Mouse (Mus musculus): Measurements from ENCODE around the gene Arl2bp. TPM values are rescaled to one million over a fixed set of nuclear protein-coding genes. Genes with fewer than 3 reads are reported as not detected.

Arl2bp gene
- polyA plus RNA-seq, 1 experiment from 2014 or later = 79.0 TPM

DNA sequence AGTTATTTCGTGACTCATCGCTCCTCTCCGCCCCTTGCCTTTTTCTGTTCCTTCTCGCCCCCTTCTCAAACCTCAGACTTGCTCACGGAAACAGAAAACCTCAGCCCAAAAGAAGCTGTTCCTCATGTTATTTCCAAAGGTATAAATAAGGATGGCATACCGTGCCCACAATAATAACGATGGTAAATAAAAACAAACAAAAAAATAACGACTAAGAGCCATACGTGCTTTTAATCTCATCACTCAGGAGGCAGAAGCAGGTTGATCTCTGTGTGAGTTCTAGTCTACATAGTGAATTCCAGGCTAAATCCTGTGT is 38.2 kb downstream of the Arl2bp start:
- TF ChIP-seq CTCF (IDR thresholded peaks at IDR 0.05; ENCODE audit: low read depth) = no peak
- no peaks in the 10 kb centered on the region for H3K9me3 ChIP-seq (ENCODE audit: control insufficient read depth)
- H3K4me1 ChIP-seq (replicated peaks; ENCODE audit: control insufficient read depth, insufficient read depth, low read length) = no peaks in the 10 kb centered on the region
- 16% methylated on average over 9 of the region's 9 CpGs for WGBS
- ATAC-seq = no peak
- H3K4me2 ChIP-seq (replicated peaks; ENCODE audit: low read depth) = peak overlapping the region; percentile 63
- 0 out of 2 replicates have a peak overlapping the region, but pooled peaks have one; percentile 31 for H3K9ac ChIP-seq (ENCODE audit: low read depth, low read length)
- peak overlapping the region; percentile 31; the same call in 1 of the 2 replicates for H3K4me3 ChIP-seq (ENCODE audit: low read depth, low read length)
- H3K36me3 ChIP-seq (ENCODE audit: control insufficient read depth, insufficient read depth) = no peaks in the 10 kb centered on the region
- no peaks in the 10 kb centered on the region for H3K27me3 ChIP-seq (replicated peaks; ENCODE audit: control insufficient read depth, insufficient read depth, low read length)
- no peak overlapping the region for H3K27ac ChIP-seq (ENCODE audit: low read depth, low read length)

- 76% methylated on average over 10 of the region's 10 CpGs for WGBS
- H3K27me3 ChIP-seq (replicated peaks; ENCODE audit: control insufficient read depth, insufficient read depth, low read length) = no peaks in the 10 kb centered on the region
- H3K4me1 ChIP-seq (replicated peaks; ENCODE audit: control insufficient read depth, insufficient read depth, low read length) = no peaks in the 10 kb centered on the region
- H3K9ac ChIP-seq (ENCODE audit: low read depth, low read length) = no peak overlapping the region
- H3K4me2 ChIP-seq (replicated peaks; ENCODE audit: low read depth) = no peak overlapping the region
- no peak for TF ChIP-seq CTCF (IDR thresholded peaks at IDR 0.05; ENCODE audit: low read depth)
- H3K36me3 ChIP-seq (ENCODE audit: control insufficient read depth, insufficient read depth) = no peaks in the 10 kb centered on the region
- H3K27ac ChIP-seq (ENCODE audit: low read depth, low read length) = no peak overlapping the region
- H3K4me3 ChIP-seq (ENCODE audit: low read depth, low read length) = no peak overlapping the region
- H3K9me3 ChIP-seq (ENCODE audit: control insufficient read depth) = no peaks in the 10 kb centered on the region
- no peak for ATAC-seq
These were observed 39.3 kb downstream of the Arl2bp start for GRCm38 (mm10) chr8:94705581-94706245.

- Histone ChIP-seq H3K27me3 (replicated peaks; ENCODE audit: control insufficient read depth, insufficient read depth, low read length) (no peaks in the 10 kb centered on the region), H3K27ac (ENCODE audit: low read depth, low read length) (no peak overlapping the region), H3K4me3 (ENCODE audit: low read depth, low read length) (no peak overlapping the region), H3K4me2 (replicated peaks; ENCODE audit: low read depth) (no peak overlapping the region), H3K9ac (ENCODE audit: low read depth, low read length) (no peak overlapping the region), H3K4me1 (replicated peaks; ENCODE audit: control insufficient read depth, insufficient read depth, low read length) (no peaks in the 10 kb centered on the region), H3K9me3 (ENCODE audit: control insufficient read depth) (no peaks in the 10 kb centered on the region), H3K36me3 (ENCODE audit: control insufficient read depth, insufficient read depth) (no peaks in the 10 kb centered on the region)
- TF ChIP-seq CTCF (IDR thresholded peaks at IDR 0.05; ENCODE audit: low read depth) = no peak
- 66% methylated on average over 9 of the region's 9 CpGs for WGBS
- ATAC-seq = no peak
These were observed 40.5 kb downstream of the Arl2bp start for GRCm38 (mm10) chr8:94706732-94707395.

DNA sequence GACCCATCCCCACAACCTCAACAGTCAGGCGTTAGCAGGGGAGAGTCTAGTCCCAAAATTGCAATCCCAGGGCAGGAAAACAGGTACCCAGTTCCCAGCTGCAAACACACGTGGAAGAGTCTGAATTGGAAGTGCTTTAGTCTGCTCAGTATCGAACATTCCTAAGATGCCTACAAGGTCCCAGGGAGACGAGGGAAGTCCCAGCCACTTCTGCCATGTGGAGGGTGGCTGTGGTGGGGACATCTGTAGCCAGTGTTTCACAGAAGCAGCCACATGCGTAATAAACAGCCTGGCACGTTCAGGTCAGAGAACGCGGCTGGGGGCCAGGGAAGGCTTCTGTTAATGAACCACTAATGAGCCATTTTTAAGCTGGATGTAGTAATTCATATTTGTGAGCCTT is 43.9 kb downstream of the Arl2bp start:
- Histone ChIP-seq H3K9me3 (ENCODE audit: control insufficient read depth) (no peaks in the 10 kb centered on the region), H3K36me3 (ENCODE audit: control insufficient read depth, insufficient read depth) (no peaks in the 10 kb centered on the region), H3K27ac (ENCODE audit: low read depth, low read length) (no peak overlapping the region), H3K27me3 (replicated peaks; ENCODE audit: control insufficient read depth, insufficient read depth, low read length) (no peaks in the 10 kb centered on the region), H3K4me3 (ENCODE audit: low read depth, low read length) (no peak overlapping the region), H3K4me1 (replicated peaks; ENCODE audit: control insufficient read depth, insufficient read depth, low read length) (no peaks in the 10 kb centered on the region), H3K4me2 (replicated peaks; ENCODE audit: low read depth) (no peak overlapping the region), H3K9ac (ENCODE audit: low read depth, low read length) (no peak overlapping the region)
- ATAC-seq = no peak
- 55% methylated on average over 8 of the region's 8 CpGs for WGBS
- TF ChIP-seq CTCF (IDR thresholded peaks at IDR 0.05; ENCODE audit: low read depth) = no peak

DNA sequence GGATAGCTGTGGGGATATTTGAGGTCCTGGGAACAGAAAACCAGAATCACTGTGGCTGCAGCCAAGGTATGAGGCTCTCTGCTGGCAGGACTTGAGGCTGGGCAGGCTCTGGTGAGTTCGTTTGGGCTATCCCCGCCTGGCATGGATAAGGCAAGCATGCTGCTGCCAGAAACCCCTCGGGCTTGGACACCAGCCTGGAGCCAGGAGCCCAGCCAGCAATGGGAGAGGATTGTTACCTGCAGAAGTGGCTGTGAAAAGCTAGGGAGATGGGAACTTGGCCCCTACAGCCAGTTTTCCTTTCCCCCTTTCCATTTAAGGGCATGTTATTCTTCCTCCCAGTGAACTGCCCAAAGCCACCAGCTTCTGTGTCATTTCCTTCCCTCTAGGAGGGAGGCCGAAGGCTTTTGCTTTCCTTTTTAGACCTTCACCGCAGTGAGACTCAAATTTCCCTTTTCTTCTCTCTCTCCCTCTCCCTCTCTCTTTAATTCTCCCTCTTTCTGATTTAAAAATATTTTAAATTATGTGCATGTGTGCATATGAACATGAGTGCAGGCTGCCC is 44.8 kb downstream of the Arl2bp start:
- Histone ChIP-seq H3K4me3 (ENCODE audit: low read depth, low read length) (no peak overlapping the region), H3K9me3 (ENCODE audit: control insufficient read depth) (no peaks in the 10 kb centered on the region), H3K27me3 (replicated peaks; ENCODE audit: control insufficient read depth, insufficient read depth, low read length) (no peaks in the 10 kb centered on the region), H3K36me3 (ENCODE audit: control insufficient read depth, insufficient read depth) (no peaks in the 10 kb centered on the region), H3K9ac (ENCODE audit: low read depth, low read length) (no peak overlapping the region), H3K4me2 (replicated peaks; ENCODE audit: low read depth) (no peak overlapping the region), H3K27ac (ENCODE audit: low read depth, low read length) (no peak overlapping the region), H3K4me1 (replicated peaks; ENCODE audit: control insufficient read depth, insufficient read depth, low read length) (no peaks in the 10 kb centered on the region)
- no peak for ATAC-seq
- WGBS = 57% methylated on average over 5 of the region's 5 CpGs
- TF ChIP-seq CTCF (IDR thresholded peaks at IDR 0.05; ENCODE audit: low read depth) = no peak

DNA sequence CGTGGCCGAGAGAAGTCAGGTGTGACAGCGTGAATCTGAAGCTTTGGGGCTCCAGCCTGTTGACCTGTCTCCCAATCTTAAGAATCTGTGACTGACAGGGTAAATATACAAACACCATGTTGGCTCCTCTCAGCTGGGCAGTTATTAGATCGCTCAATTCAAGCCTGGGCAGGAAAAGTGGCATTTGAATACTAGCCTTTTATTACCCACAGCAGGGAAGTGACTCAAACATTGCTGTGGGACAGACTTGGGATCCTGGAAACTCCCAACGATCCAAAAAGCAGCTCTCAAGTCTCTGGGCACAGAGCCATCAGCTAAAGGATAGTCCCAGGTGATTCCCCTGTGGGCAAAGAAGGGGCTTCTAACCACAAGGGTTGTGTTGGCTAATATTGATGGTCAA is 48.2 kb downstream of the Arl2bp start:
- Histone ChIP-seq H3K9ac (ENCODE audit: low read depth, low read length) (no peak overlapping the region), H3K27ac (ENCODE audit: low read depth, low read length) (no peak overlapping the region), H3K36me3 (ENCODE audit: control insufficient read depth, insufficient read depth) (no peaks in the 10 kb centered on the region), H3K4me1 (replicated peaks; ENCODE audit: control insufficient read depth, insufficient read depth, low read length) (no peaks in the 10 kb centered on the region), H3K4me2 (replicated peaks; ENCODE audit: low read depth) (no peak overlapping the region), H3K4me3 (ENCODE audit: low read depth, low read length) (no peak overlapping the region), H3K27me3 (replicated peaks; ENCODE audit: control insufficient read depth, insufficient read depth, low read length) (no peaks in the 10 kb centered on the region), H3K9me3 (ENCODE audit: control insufficient read depth) (no peaks in the 10 kb centered on the region)
- WGBS = 41% methylated on average over 5 of the region's 5 CpGs
- no peak for TF ChIP-seq CTCF (IDR thresholded peaks at IDR 0.05; ENCODE audit: low read depth)
- no peak for ATAC-seq

Data from intestine, postnatal 0 days (tissue).